Mouse (Mus musculus) neural tube, embryonic 13.5 days (tissue): ENCODE measurements around the gene Pck2. TPM values are rescaled to one million over a fixed set of nuclear protein-coding genes. Genes with fewer than 3 reads are reported as not detected.

ENCODE experiments used
- ATAC-seq: fragments of 200-750 bp; cut with Nextera tagmentation; 2 replicates; pipeline ENCODE4 v1.8.0; 2017; ENCODE audit warnings: low read depth, mild to moderate bottlenecking, moderate TSS enrichment, moderate library complexity
- H3K27ac ChIP-seq: fragments of 300-500 bp; sonication (generic); replicated peaks from 2 replicates; pipeline ENCODE4 v1.5.1; 2015; ENCODE audit warnings: moderate library complexity, mild to moderate bottlenecking, inconsistent platforms
- H3K27me3 ChIP-seq: fragments of 300-500 bp; sonication (generic); 2 replicates; pipeline ENCODE4 v1.6.1; 2015; ENCODE audit warnings: mild to moderate bottlenecking, inconsistent platforms
- H3K36me3 ChIP-seq: fragments of 300-500 bp; sonication (generic); 2 replicates; pipeline ENCODE4 v1.6.1; 2015; ENCODE audit warnings: mild to moderate bottlenecking, inconsistent platforms
- H3K4me1 ChIP-seq: fragments of 300-500 bp; sonication (generic); replicated peaks from 2 replicates; pipeline ENCODE4 v1.6.1; 2015; ENCODE audit warnings: inconsistent platforms
- H3K4me2 ChIP-seq: fragments of 300-500 bp; sonication (generic); 2 replicates; pipeline ENCODE4 v1.6.1; 2015; ENCODE audit warnings: inconsistent platforms, mild to moderate bottlenecking, moderate library complexity
- H3K4me3 ChIP-seq: fragments of 300-500 bp; sonication (generic); 2 replicates; pipeline ENCODE4 v1.5.1; 2015; ENCODE audit warnings: mild to moderate bottlenecking, inconsistent platforms
- H3K9ac ChIP-seq: fragments of 300-500 bp; sonication (generic); 2 replicates; pipeline ENCODE4 v1.6.1; 2015; ENCODE audit warnings: moderate library complexity, mild to moderate bottlenecking, inconsistent platforms
- H3K9me3 ChIP-seq: fragments of 300-500 bp; sonication (generic); 2 replicates; pipeline ENCODE4 v1.6.1; 2016; ENCODE audit warnings: inconsistent platforms
- WGBS: fragments of 180-500 bp; shearing (Covaris S2); methylation state at CpG from one replicate; pipeline ENCODE4 v1.1.7; 2015; 5-methylcytosine and 5-hydroxymethylcytosine counted together
- polyA plus RNA-seq: library from polyadenylated mRNA; unstranded; fragments of >200 nt; fragmentation: Nextera tagmentation; extraction: Ambion mirVana; gene quantifications from 2 replicates; pipeline ENCODE4 v1.2.1, GENCODE M21; 2015

Pck2 gene
- polyA plus RNA-seq, 1 experiment from 2014 or later = 18.7 TPM

- Histone ChIP-seq H3K4me1 (peaks cover 26% of the 10 kb centered on the region), H3K4me2 (0 out of 2 replicates have a peak overlapping the region, but pooled peaks have one; percentile 82), H3K4me3 (no peak overlapping the region), H3K9ac (no peak overlapping the region), H3K36me3 (peaks cover 25% of the 10 kb centered on the region), H3K27me3 (no peaks in the 10 kb centered on the region), H3K27ac (no peak overlapping the region), H3K9me3 (no peaks in the 10 kb centered on the region)
- WGBS = 89% methylated on average over 23 of the region's 23 CpGs
- ATAC-seq = no peak
Measured at GRCm38 (mm10) chr14:55579511-55580496, 39.7 kb downstream of the Pck2 start.

DNA sequence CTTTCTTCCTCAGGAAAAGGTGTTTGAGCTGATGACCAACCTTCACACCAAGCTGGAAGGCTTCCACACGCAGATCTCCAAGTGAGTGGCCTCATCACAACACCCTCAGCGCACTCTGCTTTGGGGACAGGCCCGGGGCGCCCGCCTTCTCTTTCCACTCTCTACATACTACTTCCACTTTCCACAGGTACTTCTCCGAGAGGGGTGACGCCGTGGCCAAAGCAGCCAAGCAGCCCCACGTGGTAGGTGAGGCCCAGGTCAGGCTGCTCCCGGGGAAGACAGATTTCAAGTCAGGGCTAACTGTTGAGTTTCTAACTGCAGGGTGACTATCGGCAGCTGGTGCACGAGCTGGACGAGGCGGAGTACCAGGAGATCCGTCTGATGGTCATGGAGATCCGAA, 40.7 kb downstream of the Pck2 start:
- H3K36me3 ChIP-seq = peaks cover 25% of the 10 kb centered on the region
- ATAC-seq = no peak
- H3K4me3 ChIP-seq = no peak overlapping the region
- H3K4me1 ChIP-seq = peaks cover 35% of the 10 kb centered on the region
- 95% methylated on average over 16 of the region's 16 CpGs for WGBS
- H3K27me3 ChIP-seq = no peaks in the 10 kb centered on the region
- no peak overlapping the region for H3K27ac ChIP-seq
- no peak overlapping the region for H3K9ac ChIP-seq
- no peaks in the 10 kb centered on the region for H3K9me3 ChIP-seq
- no peak overlapping the region for H3K4me2 ChIP-seq

- Histone ChIP-seq H3K4me1 (peaks cover 35% of the 10 kb centered on the region), H3K9ac (no peak overlapping the region), H3K27me3 (no peaks in the 10 kb centered on the region), H3K27ac (no peak overlapping the region), H3K9me3 (no peaks in the 10 kb centered on the region), H3K36me3 (peaks cover 27% of the 10 kb centered on the region), H3K4me2 (no peak overlapping the region), H3K4me3 (no peak overlapping the region)
- 77% methylated on average over 9 of the region's 9 CpGs for WGBS
- no peak for ATAC-seq
Measured at GRCm38 (mm10) chr14:55581981-55582681, 42.1 kb downstream of the Pck2 start.

GRCm38 (mm10) chr14:55584303-55584701, 44.2 kb downstream of the Pck2 start:
- H3K27ac ChIP-seq = 0 out of 2 replicates have a peak overlapping the region, but pooled peaks have one; percentile 52
- no peaks in the 10 kb centered on the region for H3K27me3 ChIP-seq
- peaks cover 26% of the 10 kb centered on the region for H3K4me1 ChIP-seq
- H3K4me2 ChIP-seq = peak overlapping the region; percentile 66
- WGBS = 37% methylated on average over 5 of the region's 5 CpGs
- no peak; the same call in 1 of the 2 replicates for ATAC-seq
- H3K9ac ChIP-seq = peak overlapping the region; percentile 79
- H3K36me3 ChIP-seq = peaks cover 41% of the 10 kb centered on the region
- H3K4me3 ChIP-seq = peak overlapping the region; percentile 48
- H3K9me3 ChIP-seq = no peaks in the 10 kb centered on the region

- ATAC-seq = peak; percentile 68
- H3K27me3 ChIP-seq = no peaks in the 10 kb centered on the region
- WGBS = 2% methylated on average over 43 of the region's 43 CpGs
Measured at GRCm38 (mm10) chr14:55584702-55585565, 44.9 kb downstream of the Pck2 start, which contains the start of gene Emc9. TSS of gene Emc9 (minus strand) at chr14:55585302.

DNA sequence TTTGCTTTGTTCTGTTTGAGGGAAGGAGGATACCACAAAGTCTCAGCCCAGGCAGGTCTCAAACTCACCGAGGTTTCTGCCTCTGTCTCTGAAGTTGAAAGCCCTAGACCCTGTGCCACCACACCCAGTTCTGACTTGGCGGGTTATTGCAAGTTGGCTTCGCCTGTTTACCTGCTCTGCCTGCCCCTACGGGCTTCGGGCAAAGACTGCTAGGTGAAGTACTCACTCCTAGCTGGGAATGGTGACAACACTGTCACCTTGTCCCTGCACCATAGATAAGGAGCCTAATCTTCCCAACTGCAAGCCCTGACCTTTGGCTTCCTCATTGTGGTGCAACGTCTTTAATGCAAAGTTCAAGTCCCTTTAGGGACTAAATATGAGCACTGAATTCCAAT, 45.5 kb downstream of the Pck2 start:
- Histone ChIP-seq H3K4me3 (peak overlapping the region; percentile 48; the same call in 1 of the 2 replicates), H3K4me2 (peak overlapping the region; percentile 66), H3K9ac (no peak overlapping the region; the same call in 1 of the 2 replicates), H3K36me3 (peaks cover 33% of the 10 kb centered on the region), H3K27ac (no peak overlapping the region), H3K27me3 (no peaks in the 10 kb centered on the region), H3K4me1 (peaks cover 32% of the 10 kb centered on the region), H3K9me3 (no peaks in the 10 kb centered on the region)
- WGBS = 66% methylated on average over 6 of the region's 6 CpGs
- no peak for ATAC-seq

More at GRCm38 (mm10) chr14:55584702-55585565, 44.9 kb downstream of the Pck2 start, which contains the start of gene Emc9:
- peak within 1 kb of the TSS; percentile 66 for H3K4me2 ChIP-seq
- H3K9ac ChIP-seq = peak within 1 kb of the TSS; percentile 79
- peaks cover 40% of the 10 kb centered on the region for H3K36me3 ChIP-seq
- no peaks in the 10 kb centered on the region for H3K9me3 ChIP-seq
- H3K4me1 ChIP-seq = peaks cover 26% of the 10 kb centered on the region
- H3K4me3 ChIP-seq = peak within 1 kb of the TSS; percentile 48
- H3K27ac ChIP-seq = peak within 1 kb of the TSS; percentile 52; the same call in 1 of the 2 replicates

DNA sequence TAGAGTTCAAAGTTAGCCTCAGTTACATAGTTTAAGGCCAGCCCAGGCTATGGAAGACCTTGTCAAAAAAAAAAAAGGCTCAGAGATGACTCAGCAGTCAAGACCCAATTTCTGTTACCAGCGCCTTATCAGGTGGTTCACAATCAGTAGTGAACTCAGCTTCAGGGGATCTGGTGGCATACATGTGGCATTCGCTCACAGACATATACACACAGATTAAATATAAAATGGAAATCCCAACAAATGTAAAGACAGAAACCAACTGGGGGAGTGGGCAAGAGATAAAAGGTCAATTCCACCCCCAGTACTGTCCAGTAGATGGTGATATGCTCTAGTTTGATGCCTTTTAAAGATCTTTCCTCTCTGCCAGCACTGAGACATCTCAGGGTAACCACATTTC, 46.1 kb downstream of the Pck2 start:
- WGBS = 92% methylated on average over 2 of the region's 2 CpGs
- H3K27me3 ChIP-seq = no peaks in the 10 kb centered on the region
- no peak overlapping the region for H3K4me2 ChIP-seq
- ATAC-seq = no peak
- H3K4me3 ChIP-seq = no peak overlapping the region
- peaks cover 28% of the 10 kb centered on the region for H3K36me3 ChIP-seq
- H3K9me3 ChIP-seq = no peaks in the 10 kb centered on the region
- no peak overlapping the region for H3K9ac ChIP-seq
- H3K27ac ChIP-seq = no peak overlapping the region
- peaks cover 32% of the 10 kb centered on the region for H3K4me1 ChIP-seq

DNA sequence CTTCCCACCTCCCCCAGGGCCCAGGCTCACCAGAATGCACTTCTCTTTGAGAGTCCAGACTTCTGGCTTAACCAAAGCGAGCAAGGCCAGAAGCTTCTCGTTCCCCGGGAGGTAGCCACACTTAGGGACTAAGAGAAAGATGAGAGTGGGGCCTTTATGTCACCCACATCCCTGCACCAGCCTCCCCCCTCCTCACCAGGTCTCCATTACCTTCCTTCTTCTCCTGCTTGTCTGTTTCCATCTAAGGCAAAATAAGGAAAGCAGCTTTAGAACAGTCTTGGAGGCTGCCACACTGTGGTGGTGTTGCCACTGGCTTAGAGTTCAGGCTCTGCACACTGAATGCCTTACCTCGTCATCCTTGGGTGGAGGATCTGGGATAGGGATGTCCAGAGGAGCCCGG, 49.2 kb downstream of the Pck2 start:
- Histone ChIP-seq H3K27ac (no peak overlapping the region), H3K9me3 (no peaks in the 10 kb centered on the region), H3K36me3 (peaks cover 22% of the 10 kb centered on the region), H3K4me2 (no peak overlapping the region), H3K9ac (no peak overlapping the region), H3K27me3 (no peaks in the 10 kb centered on the region), H3K4me1 (peaks cover 52% of the 10 kb centered on the region), H3K4me3 (no peak overlapping the region)
- WGBS = 90% methylated on average over 5 of the region's 5 CpGs
- ATAC-seq = no peak

GRCm38 (mm10) chr14:55589771-55590448, 49.8 kb downstream of the Pck2 start:
- Histone ChIP-seq H3K27me3 (no peaks in the 10 kb centered on the region), H3K4me1 (peaks cover 45% of the 10 kb centered on the region), H3K36me3 (peaks cover 29% of the 10 kb centered on the region), H3K4me3 (peak overlapping the region; percentile 72), H3K9ac (peak overlapping the region; percentile 91), H3K27ac (peak overlapping the region; percentile 96; the same call in 1 of the 2 replicates), H3K9me3 (no peaks in the 10 kb centered on the region), H3K4me2 (peak overlapping the region; percentile 93)
- no peak for ATAC-seq
- WGBS = 90% methylated on average over 11 of the region's 11 CpGs

DNA sequence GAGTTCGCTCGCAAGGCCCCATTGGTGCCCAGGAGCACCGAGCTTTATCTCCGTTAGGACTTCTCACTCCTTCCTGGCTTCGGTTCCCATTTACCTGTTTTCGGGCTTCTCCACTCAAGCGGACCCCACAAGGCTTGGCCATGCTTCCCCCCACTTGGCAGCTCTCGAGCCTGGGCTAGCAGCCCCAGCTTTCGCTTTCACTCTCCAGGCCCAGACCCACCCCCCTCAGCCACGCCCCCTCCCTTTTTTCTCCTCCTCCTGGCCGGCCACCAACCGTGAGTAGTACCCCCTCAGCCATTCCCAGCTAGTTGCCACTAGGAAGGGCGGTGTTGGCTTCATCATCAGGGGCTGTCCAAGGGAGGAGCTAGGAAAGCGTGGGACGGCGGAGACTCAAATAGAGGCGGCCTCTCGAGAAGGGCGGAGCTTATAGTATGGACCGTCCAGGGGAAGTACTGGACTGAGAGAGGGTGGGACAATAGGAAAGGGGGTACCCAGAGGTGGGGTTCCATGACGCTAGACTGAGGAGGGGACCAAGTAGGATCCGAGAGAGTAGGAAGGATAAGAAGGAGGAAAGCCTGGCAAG, 50.8 kb downstream of the Pck2 start, which contains the start of gene Psme2:
Gene Psme2, minus strand, starts transcription at position 366 of the 583 bp plus-strand sequence.
- Histone ChIP-seq H3K4me3 (peak within 1 kb of the TSS; percentile 72), H3K4me1 (peaks cover 37% of the 10 kb centered on the region), H3K4me2 (peak within 1 kb of the TSS; percentile 93), H3K27me3 (no peaks in the 10 kb centered on the region), H3K9ac (peak within 1 kb of the TSS; percentile 91), H3K9me3 (no peaks in the 10 kb centered on the region), H3K27ac (peak within 1 kb of the TSS; percentile 96), H3K36me3 (peaks cover 38% of the 10 kb centered on the region)
- ATAC-seq = peak; percentile 97
- 1% methylated on average over 22 of the region's 22 CpGs for WGBS
